Mouse (Mus musculus) heart, adult 10 weeks (tissue): ENCODE results near the gene Nfatc3. TPM values are rescaled to one million over a fixed set of nuclear protein-coding genes. Genes with fewer than 3 reads are reported as not detected.

ENCODE experiments used
- polyA plus RNA-seq: library from polyadenylated mRNA; stranded (reverse); fragments of 350-450 nt; fragmentation: Illumina TruSeq; extraction: RNeasy Lipid Tissue Mini Kit (QIAGEN cat#74804); gene quantifications from one replicate; pipeline ENCODE4 v1.2.3, GENCODE M21; 2014; ENCODE audit warnings: low read depth, low replicate concordance

Nfatc3 gene
- 13.4 TPM for polyA plus RNA-seq

DNA sequence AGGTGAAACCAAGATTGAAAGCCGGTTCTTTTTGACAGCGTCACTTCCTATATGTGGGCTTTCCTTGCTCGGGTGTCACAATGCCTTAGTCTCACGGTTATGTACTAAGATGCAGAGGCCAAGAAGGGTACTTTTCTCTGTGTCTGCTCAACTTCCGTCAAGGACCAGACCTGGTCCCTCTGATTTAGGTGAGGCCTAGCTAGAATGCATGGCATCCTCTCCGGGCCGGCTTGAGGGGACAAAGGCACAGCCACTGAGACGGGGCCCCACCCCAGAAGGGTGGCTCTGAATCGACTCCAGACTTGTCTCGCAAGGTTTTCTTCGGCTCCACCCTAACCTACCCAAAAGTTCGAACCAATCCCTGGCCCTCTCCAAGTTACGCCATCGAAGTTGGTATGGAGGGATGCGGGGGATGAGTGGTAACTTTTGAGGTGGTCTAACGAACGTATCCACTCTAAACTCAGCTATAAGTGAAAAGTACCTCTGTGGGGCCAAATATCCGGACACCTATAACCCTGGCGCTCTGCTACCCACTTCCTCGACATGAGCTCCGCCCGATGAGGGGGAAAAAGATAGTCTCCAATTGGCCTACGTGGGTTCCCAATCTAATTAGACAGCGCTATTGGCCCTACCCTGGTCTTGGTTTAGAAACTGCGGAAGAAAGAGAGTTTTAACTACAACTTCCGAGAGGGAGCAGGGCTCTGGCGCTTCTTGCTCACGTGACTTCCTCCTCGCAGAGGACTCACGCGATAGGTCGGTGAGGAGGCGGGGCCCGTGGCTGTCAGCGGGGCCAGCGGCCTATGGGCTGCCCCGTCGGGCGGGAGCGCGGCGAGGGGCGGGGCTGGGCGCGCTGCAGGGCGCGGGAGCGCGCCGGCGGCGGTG, at the start of gene Nfatc3:
Gene Nfatc3 (plus strand): TSS at position 110 of the 882 bp plus-strand sequence.

DNA sequence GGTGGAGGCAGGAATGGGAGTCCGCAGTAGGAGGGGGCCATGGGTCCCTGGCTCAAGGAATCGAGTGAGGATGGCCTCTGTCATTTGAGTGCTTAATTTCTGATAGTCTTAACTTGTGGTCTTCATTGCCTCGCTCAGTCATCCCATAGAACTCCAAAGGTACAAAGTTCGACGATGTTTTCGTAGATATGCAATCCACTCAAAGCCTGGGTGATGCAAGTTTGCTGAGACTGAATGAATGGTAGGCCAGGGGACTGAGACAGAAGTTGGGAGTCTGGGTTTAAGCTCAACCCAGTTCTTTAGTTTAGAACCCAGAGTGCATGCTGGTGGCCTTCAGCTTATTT, 47.0 kb upstream of the Nfatc3 start, which contains the start of gene Ddx28:
Gene Ddx28 (minus strand): TSS at position 240 of the 344 bp plus-strand sequence.

DNA sequence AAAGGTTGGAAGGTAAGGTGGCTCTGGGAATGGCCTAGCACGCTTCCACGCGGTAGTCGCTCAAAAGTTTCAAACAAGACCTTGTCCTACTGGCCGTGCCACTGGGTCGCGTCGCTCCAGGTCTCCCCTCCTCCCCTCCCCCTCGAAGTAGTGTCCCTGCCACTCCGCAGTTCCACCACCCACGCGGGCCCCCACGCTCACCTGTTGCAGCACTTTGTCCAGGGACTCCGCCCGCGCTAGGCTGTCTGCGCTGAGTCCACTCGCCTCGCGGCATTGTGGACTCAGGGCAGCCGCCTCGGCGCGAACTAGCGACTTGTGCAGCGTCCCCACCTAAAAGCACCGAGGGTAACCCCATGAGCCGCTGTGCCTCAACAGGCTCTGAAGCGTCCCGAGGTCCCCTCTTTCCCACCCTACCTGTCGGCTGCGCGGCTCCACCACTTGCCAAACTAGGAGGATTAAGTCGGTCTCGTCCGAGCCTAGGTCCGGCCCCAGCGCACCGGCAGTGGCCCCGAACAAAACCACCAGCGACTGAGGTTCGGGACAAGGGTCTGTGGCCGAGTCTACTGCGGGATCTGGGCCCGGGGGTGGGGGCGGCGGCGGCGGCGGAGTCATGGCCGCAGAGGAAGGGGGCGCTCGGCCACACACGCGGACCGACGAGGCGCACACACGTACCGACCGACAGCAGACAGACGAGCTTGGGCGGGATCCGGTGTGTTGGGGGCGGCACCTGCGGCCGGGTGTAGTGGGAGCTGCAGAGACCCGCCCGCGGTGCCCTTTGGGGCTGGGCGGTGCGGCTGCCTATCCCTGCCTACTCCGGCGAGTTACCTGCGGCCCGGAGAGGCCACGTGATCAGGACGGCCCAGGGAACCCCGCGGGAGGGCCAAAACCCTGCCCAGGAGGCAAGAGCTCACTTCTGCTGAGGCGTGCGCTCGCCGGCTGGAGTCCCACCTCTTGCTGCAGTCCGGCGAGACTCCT, 77.8 kb downstream of the Nfatc3 start, which contains the start of gene Esrp2:
Gene Esrp2 (minus strand): TSS at position 819 of the 975 bp plus-strand sequence.

DNA sequence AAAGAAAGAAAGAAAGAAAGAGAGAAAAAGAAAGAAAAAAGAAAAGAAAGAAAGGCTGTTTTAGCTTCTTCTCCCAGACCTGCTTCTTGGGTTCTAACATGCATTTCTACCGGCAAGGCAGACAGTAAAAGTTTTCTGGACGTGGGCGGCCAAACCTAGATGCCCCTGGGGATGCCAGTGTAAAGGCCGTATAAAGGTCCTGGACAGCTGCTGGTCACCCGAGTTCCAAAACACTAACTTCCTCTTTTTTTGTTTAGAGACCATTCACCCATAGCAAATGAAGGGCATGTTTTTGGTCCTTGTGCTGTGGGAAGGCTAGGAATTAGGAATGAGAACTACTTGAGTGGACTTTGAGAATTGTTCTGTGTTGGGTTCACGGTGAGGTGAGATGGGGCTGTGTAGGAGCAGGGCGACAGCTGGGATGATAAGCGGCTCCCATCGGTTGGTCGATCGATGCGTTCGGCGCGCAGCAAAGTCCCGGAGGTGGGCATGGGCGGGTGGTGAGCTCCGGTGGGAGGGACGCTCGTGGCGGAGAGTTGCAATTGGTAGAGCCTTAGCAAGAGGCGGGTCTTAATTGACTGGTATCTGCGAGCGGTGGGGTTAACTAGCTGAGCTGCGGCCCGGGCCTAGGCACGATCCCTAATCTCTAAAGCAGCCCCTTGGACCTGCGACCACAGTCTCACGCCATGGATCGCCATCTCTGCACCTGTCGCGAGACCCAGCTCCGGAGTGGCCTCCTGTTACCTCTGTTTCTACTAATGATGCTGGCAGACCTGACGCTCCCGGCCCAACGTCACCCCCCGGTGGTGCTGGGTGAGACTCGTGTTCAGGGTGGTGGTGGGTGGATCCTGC, 91.4 kb downstream of the Nfatc3 start, which contains the start of gene Pla2g15:
Gene Pla2g15 (plus strand): TSS at position 599 of the 852 bp plus-strand sequence.

DNA sequence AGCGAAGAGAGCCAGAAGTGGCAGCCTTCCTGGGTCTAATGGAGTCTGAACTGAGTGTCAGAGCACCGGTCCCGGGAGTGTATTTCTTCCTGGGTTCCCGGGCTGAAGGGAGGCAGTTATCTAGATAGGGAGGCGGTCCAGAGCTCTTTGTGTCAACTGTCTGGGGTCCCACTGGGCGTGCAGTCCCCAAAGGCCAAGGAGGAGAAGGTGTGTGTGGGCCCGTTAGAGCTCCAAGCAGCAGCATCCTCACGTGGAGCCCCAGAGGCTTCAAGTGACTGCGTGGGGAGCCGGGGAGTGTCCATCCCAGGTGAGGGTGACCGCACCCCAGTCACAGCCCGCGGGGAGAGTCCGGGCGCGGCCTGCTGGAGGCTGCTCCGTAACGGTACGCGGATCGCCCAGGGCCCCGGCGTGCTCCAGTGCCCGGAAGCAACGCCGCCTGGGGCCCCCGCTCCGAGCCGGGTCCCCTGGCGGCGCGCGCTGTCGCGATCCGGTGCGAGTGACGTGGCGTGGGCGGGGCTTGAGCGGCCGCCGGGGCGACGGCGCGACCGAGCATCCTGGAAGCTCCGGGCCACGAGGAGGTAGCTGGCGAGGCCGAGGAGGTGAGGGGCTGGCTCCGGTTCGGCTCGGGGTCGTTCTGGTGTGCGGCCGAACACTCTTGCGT, 109.8 kb downstream of the Nfatc3 start, which contains the start of gene Slc7a6:
Gene Slc7a6 (plus strand): TSS at position 502 of the 661 bp plus-strand sequence.

Other genes starting within 250 kb of the Nfatc3 start
- gene Ranbp10, start 231.5 kb upstream of the Nfatc3 start, polyA plus RNA-seq: 17.0 TPM
- gene Tsnaxip1, start 231.1 kb upstream of the Nfatc3 start, polyA plus RNA-seq: not detected
- 3.3 TPM for gene Cenpt, start 205.6 kb upstream of the Nfatc3 start, polyA plus RNA-seq
- 30.4 TPM for gene Thap11, start 203.7 kb upstream of the Nfatc3 start, polyA plus RNA-seq
- 108 TPM for gene Nutf2, start 198.3 kb upstream of the Nfatc3 start, polyA plus RNA-seq
- gene Edc4, start 178.0 kb upstream of the Nfatc3 start, polyA plus RNA-seq: 29.2 TPM
- gene Nrn1l, start 165.3 kb upstream of the Nfatc3 start, polyA plus RNA-seq: not detected
- gene Pskh1, start 158.4 kb upstream of the Nfatc3 start, polyA plus RNA-seq: 18.1 TPM
- not detected for gene Ctrl, start 125.0 kb upstream of the Nfatc3 start, polyA plus RNA-seq
- 68.7 TPM for gene Psmb10, start 120.4 kb upstream of the Nfatc3 start, polyA plus RNA-seq
- 2.0 TPM for gene Lcat, start 115.5 kb upstream of the Nfatc3 start, polyA plus RNA-seq
- gene Slc12a4, start 92.7 kb upstream of the Nfatc3 start, polyA plus RNA-seq: 42.3 TPM
- gene Dpep3, start 79.4 kb upstream of the Nfatc3 start, polyA plus RNA-seq: not detected
- gene Dus2, start 67.5 kb upstream of the Nfatc3 start, polyA plus RNA-seq: 13.7 TPM
- gene Dpep2nb, start 52.9 kb upstream of the Nfatc3 start, polyA plus RNA-seq: not detected
- gene Ddx28, start 47.0 kb upstream of the Nfatc3 start, polyA plus RNA-seq: 9.2 TPM
- 2.0 TPM for gene Esrp2, start 78.1 kb downstream of the Nfatc3 start, polyA plus RNA-seq
- 7.5 TPM for gene Pla2g15, start 91.6 kb downstream of the Nfatc3 start, polyA plus RNA-seq
- 10.4 TPM for gene Slc7a6, start 110.0 kb downstream of the Nfatc3 start, polyA plus RNA-seq
- 19.7 TPM for gene Slc7a6os, start 152.1 kb downstream of the Nfatc3 start, polyA plus RNA-seq
- 20.2 TPM for gene Prmt7, start 152.1 kb downstream of the Nfatc3 start, polyA plus RNA-seq